Mouse (Mus musculus): ENCODE data around the gene F830045P16Rik.

The F830045P16Rik gene

GRCm38 (mm10) chr2:129536377-129536776, at the start of gene F830045P16Rik:
Gene F830045P16Rik, minus strand, starts transcription at chr2:129536602.
- no peak for DNase-seq

GRCm38 (mm10) chr2:129585904-129586514, 49.6 kb upstream of the F830045P16Rik start:
- DNase-seq: no peak

GRCm38 (mm10) chr2:129584905-129585304, 48.5 kb upstream of the F830045P16Rik start:
- DNase-seq: no peak

GRCm38 (mm10) chr2:129582261-129582660, 45.9 kb upstream of the F830045P16Rik start:
- no peak for DNase-seq

- no peak for DNase-seq
These were observed 45.4 kb upstream of the F830045P16Rik start for GRCm38 (mm10) chr2:129581826-129582225.

GRCm38 (mm10) chr2:129580656-129581055, 44.3 kb upstream of the F830045P16Rik start:
- DNase-seq: no peak

- no peak for DNase-seq
These were observed 40.4 kb upstream of the F830045P16Rik start for GRCm38 (mm10) chr2:129576611-129577447.

GRCm38 (mm10) chr2:129575113-129575512, 38.7 kb upstream of the F830045P16Rik start:
- no peak for DNase-seq

GRCm38 (mm10) chr2:129574395-129575046, 38.1 kb upstream of the F830045P16Rik start:
- DNase-seq: peak; percentile 75

GRCm38 (mm10) chr2:129573701-129574273, 37.4 kb upstream of the F830045P16Rik start:
- DNase-seq: no peak

GRCm38 (mm10) chr2:129569556-129569955, 33.2 kb upstream of the F830045P16Rik start:
- DNase-seq: no peak

GRCm38 (mm10) chr2:129569120-129569519, 32.7 kb upstream of the F830045P16Rik start:
- DNase-seq: no peak

- DNase-seq: no peak
These were observed 27.7 kb upstream of the F830045P16Rik start for GRCm38 (mm10) chr2:129563944-129564709.

- DNase-seq: no peak
These were observed 25.4 kb upstream of the F830045P16Rik start for GRCm38 (mm10) chr2:129561796-129562195.

GRCm38 (mm10) chr2:129558875-129559219, 22.4 kb upstream of the F830045P16Rik start:
- DNase-seq: no peak

- no peak for DNase-seq
These were observed 21.8 kb upstream of the F830045P16Rik start for GRCm38 (mm10) chr2:129558008-129558874.

- no peak for DNase-seq
These were observed 19.7 kb upstream of the F830045P16Rik start for GRCm38 (mm10) chr2:129556081-129556480.

GRCm38 (mm10) chr2:129550781-129551180, 14.4 kb upstream of the F830045P16Rik start:
- DNase-seq: no peak

- DNase-seq: no peak
These were observed 13.2 kb upstream of the F830045P16Rik start for GRCm38 (mm10) chr2:129549537-129550135.

GRCm38 (mm10) chr2:129546772-129547171, 10.4 kb upstream of the F830045P16Rik start:
- no peak for DNase-seq

GRCm38 (mm10) chr2:129545596-129545995, 9.2 kb upstream of the F830045P16Rik start:
- no peak for DNase-seq
